Mouse (Mus musculus): ENCODE measurements around the gene Map2k6. TPM values are rescaled to one million over a fixed set of nuclear protein-coding genes. Genes with fewer than 3 reads are reported as not detected.

The Map2k6 gene
- polyA plus RNA-seq, 1 experiment from 2014 or later: 17.6 TPM

GRCm38 (mm10) chr11:110483165-110483564, 84.2 kb downstream of the Map2k6 start:
- 23% methylated on average over 6 of the region's 6 CpGs for WGBS
- Histone ChIP-seq H3K36me3 (ENCODE audit: control insufficient read depth, insufficient read depth, low read length) (0 out of 2 replicates have a peak, but pooled peaks cover 3% of the 10 kb centered on the region), H3K27ac (ENCODE audit: low read length) (no peak overlapping the region), H3K9ac (ENCODE audit: low read length) (no peak overlapping the region), H3K9me3 (replicated peaks; ENCODE audit: control insufficient read depth, low read length) (no peaks in the 10 kb centered on the region), H3K27me3 (ENCODE audit: control insufficient read depth, insufficient read depth, low read length) (no peaks in the 10 kb centered on the region), H3K4me3 (replicated peaks; ENCODE audit: low read length) (no peak overlapping the region), H3K4me2 (ENCODE audit: low read depth, low read length) (no peak overlapping the region), H3K4me1 (ENCODE audit: control insufficient read depth, insufficient read depth, low read length) (peaks cover 15% of the 10 kb centered on the region)
- ATAC-seq (ENCODE audit: insufficient read depth, low FRiP score): no peak

GRCm38 (mm10) chr11:110484426-110484825, 85.5 kb downstream of the Map2k6 start:
- Histone ChIP-seq H3K27ac (ENCODE audit: low read length) (no peak overlapping the region), H3K27me3 (ENCODE audit: control insufficient read depth, insufficient read depth, low read length) (no peaks in the 10 kb centered on the region), H3K4me2 (ENCODE audit: low read depth, low read length) (no peak overlapping the region), H3K36me3 (ENCODE audit: control insufficient read depth, insufficient read depth, low read length) (0 out of 2 replicates have a peak, but pooled peaks cover 3% of the 10 kb centered on the region), H3K4me3 (replicated peaks; ENCODE audit: low read length) (no peak overlapping the region), H3K9me3 (replicated peaks; ENCODE audit: control insufficient read depth, low read length) (no peaks in the 10 kb centered on the region), H3K4me1 (ENCODE audit: control insufficient read depth, insufficient read depth, low read length) (peaks cover 10% of the 10 kb centered on the region), H3K9ac (ENCODE audit: low read length) (no peak overlapping the region)
- no peak for ATAC-seq (ENCODE audit: insufficient read depth, low FRiP score)
- WGBS: 94% methylated on average over 1 of the region's 1 CpGs

- Histone ChIP-seq H3K27me3 (ENCODE audit: control insufficient read depth, insufficient read depth, low read length) (no peaks in the 10 kb centered on the region), H3K9ac (ENCODE audit: low read length) (no peak overlapping the region), H3K4me1 (ENCODE audit: control insufficient read depth, insufficient read depth, low read length) (peaks cover 3% of the 10 kb centered on the region; the same call in 1 of the 2 replicates), H3K27ac (ENCODE audit: low read length) (no peak overlapping the region), H3K4me2 (ENCODE audit: low read depth, low read length) (no peak overlapping the region), H3K36me3 (ENCODE audit: control insufficient read depth, insufficient read depth, low read length) (0 out of 2 replicates have a peak, but pooled peaks cover 3% of the 10 kb centered on the region), H3K4me3 (replicated peaks; ENCODE audit: low read length) (no peak overlapping the region), H3K9me3 (replicated peaks; ENCODE audit: control insufficient read depth, low read length) (no peaks in the 10 kb centered on the region)
- ATAC-seq (ENCODE audit: insufficient read depth, low FRiP score): no peak
- WGBS: 72% methylated on average over 6 of the region's 6 CpGs
These were observed 86.2 kb downstream of the Map2k6 start for GRCm38 (mm10) chr11:110485081-110485480.

- Histone ChIP-seq H3K4me3 (replicated peaks; ENCODE audit: low read length) (no peak overlapping the region), H3K9ac (ENCODE audit: low read length) (no peak overlapping the region), H3K4me1 (ENCODE audit: control insufficient read depth, insufficient read depth, low read length) (no peaks in the 10 kb centered on the region), H3K9me3 (replicated peaks; ENCODE audit: control insufficient read depth, low read length) (no peaks in the 10 kb centered on the region), H3K27ac (ENCODE audit: low read length) (no peak overlapping the region), H3K36me3 (ENCODE audit: control insufficient read depth, insufficient read depth, low read length) (peaks cover 14% of the 10 kb centered on the region; the same call in 1 of the 2 replicates), H3K27me3 (ENCODE audit: control insufficient read depth, insufficient read depth, low read length) (no peaks in the 10 kb centered on the region), H3K4me2 (ENCODE audit: low read depth, low read length) (no peak overlapping the region)
- WGBS: 90% methylated on average over 6 of the region's 6 CpGs
- no peak for ATAC-seq (ENCODE audit: insufficient read depth, low FRiP score)
These were observed 88.9 kb downstream of the Map2k6 start for GRCm38 (mm10) chr11:110487796-110488195.

- peaks cover 15% of the 10 kb centered on the region; the same call in 1 of the 2 replicates for H3K36me3 ChIP-seq (ENCODE audit: control insufficient read depth, insufficient read depth, low read length)
- no peaks in the 10 kb centered on the region for H3K27me3 ChIP-seq (ENCODE audit: control insufficient read depth, insufficient read depth, low read length)
- no peak overlapping the region for H3K4me2 ChIP-seq (ENCODE audit: low read depth, low read length)
- 92% methylated on average over 7 of the region's 7 CpGs for WGBS
- no peak overlapping the region for H3K4me3 ChIP-seq (replicated peaks; ENCODE audit: low read length)
- no peak overlapping the region for H3K27ac ChIP-seq (ENCODE audit: low read length)
- no peak for ATAC-seq (ENCODE audit: insufficient read depth, low FRiP score)
- H3K9ac ChIP-seq (ENCODE audit: low read length): no peak overlapping the region
- H3K9me3 ChIP-seq (replicated peaks; ENCODE audit: control insufficient read depth, low read length): no peaks in the 10 kb centered on the region
- H3K4me1 ChIP-seq (ENCODE audit: control insufficient read depth, insufficient read depth, low read length): no peaks in the 10 kb centered on the region
These were observed 89.4 kb downstream of the Map2k6 start for GRCm38 (mm10) chr11:110488301-110488700.

- no peaks in the 10 kb centered on the region for H3K9me3 ChIP-seq (replicated peaks; ENCODE audit: control insufficient read depth, low read length)
- H3K27ac ChIP-seq (ENCODE audit: low read length): no peak overlapping the region
- no peak overlapping the region for H3K9ac ChIP-seq (ENCODE audit: low read length)
- H3K27me3 ChIP-seq (ENCODE audit: control insufficient read depth, insufficient read depth, low read length): no peaks in the 10 kb centered on the region
- no peaks in the 10 kb centered on the region for H3K4me1 ChIP-seq (ENCODE audit: control insufficient read depth, insufficient read depth, low read length)
- ATAC-seq (ENCODE audit: insufficient read depth, low FRiP score): no peak
- peaks cover 12% of the 10 kb centered on the region for H3K36me3 ChIP-seq (ENCODE audit: control insufficient read depth, insufficient read depth, low read length)
- no peak overlapping the region for H3K4me2 ChIP-seq (ENCODE audit: low read depth, low read length)
- H3K4me3 ChIP-seq (replicated peaks; ENCODE audit: low read length): no peak overlapping the region
- WGBS: 79% methylated on average over 4 of the region's 4 CpGs
These were observed 96.6 kb downstream of the Map2k6 start for GRCm38 (mm10) chr11:110495323-110496060.

- Histone ChIP-seq H3K4me2 (ENCODE audit: low read depth, low read length) (no peak overlapping the region), H3K9me3 (replicated peaks; ENCODE audit: control insufficient read depth, low read length) (no peaks in the 10 kb centered on the region), H3K36me3 (ENCODE audit: control insufficient read depth, insufficient read depth, low read length) (peaks cover 12% of the 10 kb centered on the region), H3K27me3 (ENCODE audit: control insufficient read depth, insufficient read depth, low read length) (no peaks in the 10 kb centered on the region), H3K4me1 (ENCODE audit: control insufficient read depth, insufficient read depth, low read length) (no peaks in the 10 kb centered on the region), H3K9ac (ENCODE audit: low read length) (no peak overlapping the region), H3K27ac (ENCODE audit: low read length) (no peak overlapping the region), H3K4me3 (replicated peaks; ENCODE audit: low read length) (no peak overlapping the region)
- 55% methylated on average over 12 of the region's 12 CpGs for WGBS
- ATAC-seq (ENCODE audit: insufficient read depth, low FRiP score): no peak
These were observed 97.1 kb downstream of the Map2k6 start for GRCm38 (mm10) chr11:110496061-110496446.

- H3K27ac ChIP-seq (ENCODE audit: low read length): no peak overlapping the region
- no peak overlapping the region for H3K9ac ChIP-seq (ENCODE audit: low read length)
- peaks cover 6% of the 10 kb centered on the region; the same call in 1 of the 2 replicates for H3K36me3 ChIP-seq (ENCODE audit: control insufficient read depth, insufficient read depth, low read length)
- no peaks in the 10 kb centered on the region for H3K9me3 ChIP-seq (replicated peaks; ENCODE audit: control insufficient read depth, low read length)
- H3K4me1 ChIP-seq (ENCODE audit: control insufficient read depth, insufficient read depth, low read length): no peaks in the 10 kb centered on the region
- H3K4me3 ChIP-seq (replicated peaks; ENCODE audit: low read length): no peak overlapping the region
- no peak overlapping the region for H3K4me2 ChIP-seq (ENCODE audit: low read depth, low read length)
- no peaks in the 10 kb centered on the region for H3K27me3 ChIP-seq (ENCODE audit: control insufficient read depth, insufficient read depth, low read length)
- WGBS: 93% methylated on average over 8 of the region's 8 CpGs
- ATAC-seq (ENCODE audit: insufficient read depth, low FRiP score): no peak
These were observed 98.8 kb downstream of the Map2k6 start for GRCm38 (mm10) chr11:110497743-110498142.

- WGBS: 40% methylated on average over 6 of the region's 6 CpGs
- no peak overlapping the region for H3K4me3 ChIP-seq (replicated peaks; ENCODE audit: low read length)
- H3K9ac ChIP-seq (ENCODE audit: low read length): no peak overlapping the region
- no peak overlapping the region for H3K27ac ChIP-seq (ENCODE audit: low read length)
- H3K36me3 ChIP-seq (ENCODE audit: control insufficient read depth, insufficient read depth, low read length): peaks cover 5% of the 10 kb centered on the region; the same call in 1 of the 2 replicates
- H3K27me3 ChIP-seq (ENCODE audit: control insufficient read depth, insufficient read depth, low read length): no peaks in the 10 kb centered on the region
- no peak overlapping the region for H3K4me2 ChIP-seq (ENCODE audit: low read depth, low read length)
- no peaks in the 10 kb centered on the region for H3K9me3 ChIP-seq (replicated peaks; ENCODE audit: control insufficient read depth, low read length)
- no peak for ATAC-seq (ENCODE audit: insufficient read depth, low FRiP score)
- no peaks in the 10 kb centered on the region; the same call in 1 of the 2 replicates for H3K4me1 ChIP-seq (ENCODE audit: control insufficient read depth, insufficient read depth, low read length)
These were observed 99.8 kb downstream of the Map2k6 start for GRCm38 (mm10) chr11:110498651-110499213.
